Mouse (Mus musculus): ENCODE data around the gene Gpr26.

DNA sequence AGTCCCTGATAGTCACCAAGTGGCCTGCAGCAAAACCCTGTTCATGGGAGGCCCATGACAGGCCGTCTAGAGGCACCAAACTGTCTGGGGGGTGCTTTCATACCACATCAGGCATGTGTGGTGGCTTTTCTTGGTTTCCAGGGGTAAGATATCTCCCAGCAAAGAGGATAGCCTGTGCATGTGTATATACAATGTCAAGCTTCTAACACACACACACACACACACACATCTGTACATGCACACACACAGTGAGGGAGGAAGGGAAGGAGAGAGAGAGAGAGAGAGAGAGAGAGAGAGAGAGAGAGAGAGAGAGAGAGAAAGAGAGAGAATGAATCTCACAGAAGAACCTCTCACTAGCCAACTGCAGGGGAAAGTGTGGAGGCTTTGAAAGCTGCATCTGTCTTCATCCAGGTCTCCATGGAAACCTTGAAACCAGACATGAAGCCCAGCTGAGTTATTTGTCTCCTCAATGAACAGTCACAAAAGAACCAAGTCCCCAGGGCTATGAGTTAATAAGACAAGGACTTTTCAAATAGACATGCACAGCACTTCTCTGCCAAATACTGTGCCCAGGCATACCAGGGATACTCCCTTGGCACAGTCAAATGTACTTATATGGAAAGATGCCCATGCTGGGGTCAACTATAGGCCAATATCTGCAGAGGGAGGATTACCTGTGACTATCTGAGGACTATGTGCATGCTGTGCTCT lies 46.9 kb downstream of the Gpr26 start:
- TF ChIP-seq GATA1 (IDR thresholded peaks at IDR 0.05; ENCODE audit: borderline replicate concordance, low read length) (no peak), FLI1 (IDR thresholded peaks at IDR 0.05; ENCODE audit: low read length) (no peak)
